Comparison of ENCODE assay signal across 12 mouse cellular contexts in the genomic region with DNA sequence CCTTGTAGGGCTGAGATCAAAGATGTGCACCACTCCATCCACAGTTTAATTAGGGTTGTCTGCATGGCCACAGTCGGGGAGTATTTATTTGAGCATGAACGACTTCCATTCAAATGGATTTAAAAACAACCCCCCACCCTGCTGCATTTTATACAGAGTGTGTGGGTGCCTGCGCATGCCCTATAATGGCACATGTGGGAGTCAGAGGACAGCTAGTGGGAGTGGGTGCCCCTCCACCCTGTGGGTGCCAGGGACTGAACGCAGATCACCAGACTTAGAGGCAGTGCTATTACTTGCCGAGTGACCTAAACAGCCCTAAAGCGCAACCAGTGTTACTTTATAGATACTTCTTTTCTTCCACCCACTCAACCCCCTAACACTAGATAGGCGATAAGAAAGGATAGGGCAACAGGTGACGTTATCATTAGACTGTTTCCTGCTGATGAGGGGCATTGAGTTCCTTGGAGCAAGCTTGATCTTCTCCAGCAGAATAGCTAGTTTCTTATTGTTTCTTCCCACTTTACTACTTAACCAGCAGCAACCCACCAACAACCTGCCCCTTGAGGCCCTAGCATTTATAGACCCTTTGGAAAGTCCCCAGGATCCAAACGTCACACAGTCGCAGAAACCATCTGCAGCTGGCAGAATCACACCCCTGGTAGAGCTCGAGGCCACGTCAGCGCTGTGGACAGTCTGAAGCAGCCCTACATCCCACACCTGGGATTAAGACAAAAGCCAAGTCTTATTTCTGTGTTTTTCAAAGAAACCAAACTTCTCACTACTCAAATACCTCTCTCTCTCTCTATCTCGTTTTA. TPM values are rescaled to one million over a fixed set of nuclear protein-coding genes. Genes with fewer than 3 reads are reported as not detected.
DNase-seq lines count a peak whose midpoint lies in the region; ATAC-seq and TF ChIP-seq lines count a peak whose summit lies in the region.
"Had no signal": no experiment of that assay in that cellular context is flagged by ENCODE, and none has a peak within 500 bp of the region (broad histone marks: within the 10 kb centered on the region; RNA-seq: fewer than 3 reads in every experiment).

No protein-coding gene starts in this region.

- peak overlapping the region; percentile 61 for H3K9ac ChIP-seq in hindbrain, embryonic 13.5 days
- H3K9ac ChIP-seq in MEL (ENCODE audit: control insufficient read depth, low read depth, low read length, poor library complexity, severe bottlenecking), result peak overlapping the region; percentile 68
- H3K9ac ChIP-seq in embryonic facial prominence, embryonic 14.5 days (ENCODE audit: low read depth, low read length), result no peak overlapping the region
- no peak overlapping the region for H3K9ac ChIP-seq in midbrain, embryonic 15.5 days

- no peaks in the 10 kb centered on the region for H3K27me3 ChIP-seq in hindbrain, embryonic 13.5 days
- no peaks in the 10 kb centered on the region for H3K27me3 ChIP-seq in hindbrain, embryonic 10.5 days (ENCODE audit: insufficient read depth, poor library complexity, severe bottlenecking)
- H3K27me3 ChIP-seq in MEL (ENCODE audit: control insufficient read depth in 1 of 2, insufficient read depth in 2 of 2, low read length in 2 of 2), result no peaks in the 10 kb centered on the region
- no peaks in the 10 kb centered on the region for H3K27me3 ChIP-seq in embryonic facial prominence, embryonic 14.5 days (replicated peaks; ENCODE audit: control insufficient read depth, insufficient read depth, low read length)
- H3K27me3 ChIP-seq in midbrain, embryonic 15.5 days (replicated peaks), result no peaks in the 10 kb centered on the region

- peak overlapping the region; percentile 97 for H3K4me3 ChIP-seq in hindbrain, embryonic 13.5 days
- no peak overlapping the region for H3K4me3 ChIP-seq in hindbrain, embryonic 10.5 days
- H3K4me3 ChIP-seq in MEL (ENCODE audit: control insufficient read depth in 1 of 2, insufficient read depth in 1 of 2, low read depth in 2 of 2, low read length in 2 of 2), result peak overlapping the region; percentile 50 to 59
- peak overlapping the region; percentile 98; the same call in 1 of the 2 replicates for H3K4me3 ChIP-seq in embryonic facial prominence, embryonic 14.5 days (ENCODE audit: low read depth, low read length)
- H3K4me3 ChIP-seq in midbrain, embryonic 15.5 days, result peak overlapping the region; percentile 98

- DNase-seq in hindbrain, embryonic 10.5 days (ENCODE audit: low spot score), result no peak
- peak; percentile 87 for DNase-seq in MEL (ENCODE audit: low read depth, low spot score)
- DNase-seq in embryonic facial prominence, embryonic 14.5 days (ENCODE audit: low spot score), result no peak
- DNase-seq in adrenal gland, postnatal 36 days, result no peak
- no peak for DNase-seq in embryo, embryonic 9.5 days (ENCODE audit: extremely low spot score)
- DNase-seq: kidney, postnatal 4 days; lung, postnatal 14 days; retina, postnatal 1 day had no signal

- no peak for TF ChIP-seq RAD21 in MEL (IDR thresholded peaks at IDR 0.05; ENCODE audit: low read depth, low read length)

- H3K36me3 ChIP-seq in hindbrain, embryonic 13.5 days, result no peaks in the 10 kb centered on the region
- peaks cover 4% of the 10 kb centered on the region for H3K36me3 ChIP-seq in hindbrain, embryonic 10.5 days
- peaks cover 0 to 15% of the 10 kb centered on the region in 2 experiments; a peak in 2 of 4 replicates for H3K36me3 ChIP-seq in MEL (ENCODE audit: control insufficient read depth in 1 of 2, insufficient read depth in 2 of 2, low read length in 2 of 2)
- H3K36me3 ChIP-seq in embryonic facial prominence, embryonic 14.5 days (ENCODE audit: control insufficient read depth, insufficient read depth, low read length), result no peaks in the 10 kb centered on the region
- no peaks in the 10 kb centered on the region for H3K36me3 ChIP-seq in midbrain, embryonic 15.5 days (replicated peaks)

- H3K79me2 ChIP-seq in MEL (ENCODE audit: control insufficient read depth, insufficient read depth, low read length, poor library complexity), result peaks cover 35% of the 10 kb centered on the region

- peak overlapping the region; percentile 58 for H3K4me2 ChIP-seq in hindbrain, embryonic 13.5 days
- peak overlapping the region; percentile 92; the same call in 1 of the 2 replicates for H3K4me2 ChIP-seq in embryonic facial prominence, embryonic 14.5 days (ENCODE audit: low read depth, low read length)
- H3K4me2 ChIP-seq in midbrain, embryonic 15.5 days, result peak overlapping the region; percentile 43

- no peak for TF ChIP-seq CTCF in MEL (IDR thresholded peaks at IDR 0.05 in 2 of 3, conservative IDR thresholded peaks at IDR 0.05 in 1 of 3; ENCODE audit: control insufficient read depth in 1 of 3, insufficient read depth in 1 of 3, low read depth in 2 of 3, low read length in 3 of 3, poor library complexity in 1 of 3, severe bottlenecking in 1 of 3)

- H3K27ac ChIP-seq in hindbrain, embryonic 13.5 days, result no peak overlapping the region; the same call in 1 of the 2 replicates
- no peak overlapping the region for H3K27ac ChIP-seq in hindbrain, embryonic 10.5 days
- H3K27ac ChIP-seq in MEL (ENCODE audit: control insufficient read depth, low read depth, low read length), result peak overlapping the region; percentile 97
- H3K27ac ChIP-seq in embryonic facial prominence, embryonic 14.5 days (replicated peaks; ENCODE audit: low read depth, low read length), result no peak overlapping the region
- 0 out of 2 replicates have a peak overlapping the region, but pooled peaks have one; percentile 0 for H3K27ac ChIP-seq in midbrain, embryonic 15.5 days

- peak in 1 of 2 experiments; percentile 47; a peak in 1 of 4 replicates for TF ChIP-seq POLR2A in MEL (IDR thresholded peaks at IDR 0.05; ENCODE audit: control insufficient read depth in 1 of 2, insufficient read depth in 1 of 2, low read depth in 1 of 2, low read length in 2 of 2, poor library complexity in 1 of 2)

- H3K9me3 ChIP-seq in hindbrain, embryonic 13.5 days, result no peaks in the 10 kb centered on the region
- peaks cover 8% of the 10 kb centered on the region; the same call in 1 of the 2 replicates for H3K9me3 ChIP-seq in hindbrain, embryonic 10.5 days
- no peaks in the 10 kb centered on the region for H3K9me3 ChIP-seq in MEL (replicated peaks; ENCODE audit: insufficient read depth, low read length)
- H3K9me3 ChIP-seq in embryonic facial prominence, embryonic 14.5 days (ENCODE audit: control insufficient read depth, low read length), result peaks cover 1% of the 10 kb centered on the region; the same call in 1 of the 2 replicates
- no peaks in the 10 kb centered on the region for H3K9me3 ChIP-seq in midbrain, embryonic 15.5 days

- no peak for ATAC-seq in hindbrain, embryonic 13.5 days (ENCODE audit: low FRiP score)
- ATAC-seq in embryonic facial prominence, embryonic 14.5 days (ENCODE audit: low read depth), result no peak
- no peak for ATAC-seq in midbrain, embryonic 15.5 days (replicated peaks)

- H3K4me1 ChIP-seq in hindbrain, embryonic 13.5 days (replicated peaks), result peaks cover 27% of the 10 kb centered on the region
- peaks cover 28% of the 10 kb centered on the region for H3K4me1 ChIP-seq in hindbrain, embryonic 10.5 days (replicated peaks)
- peaks cover 3 to 10% of the 10 kb centered on the region in 2 experiments for H3K4me1 ChIP-seq in MEL (ENCODE audit: control insufficient read depth in 1 of 2, insufficient read depth in 2 of 2, low read length in 2 of 2)
- peaks cover 8% of the 10 kb centered on the region; the same call in 1 of the 2 replicates for H3K4me1 ChIP-seq in embryonic facial prominence, embryonic 14.5 days (ENCODE audit: control insufficient read depth, insufficient read depth, low read length)
- peaks cover 27% of the 10 kb centered on the region for H3K4me1 ChIP-seq in midbrain, embryonic 15.5 days

- 89% methylated on average over 14 of the region's 14 CpGs for WGBS in hindbrain, embryonic 13.5 days
- 88% methylated on average over 14 of the region's 14 CpGs for WGBS in hindbrain, embryonic 10.5 days
- 84% methylated on average over 14 of the region's 14 CpGs for WGBS in embryonic facial prominence, embryonic 14.5 days
- WGBS in midbrain, embryonic 15.5 days, result 86% methylated on average over 14 of the region's 14 CpGs

- TF ChIP-seq EP300 in MEL (IDR thresholded peaks at IDR 0.05; ENCODE audit: low read depth in 1 of 2, low read length in 2 of 2), result peak; percentile 87 to 92

RNA-seq across cellular contexts. Expression of a gene that starts 1.2 kb away (rescaled TPM):
- polyA plus RNA-seq in hindbrain, embryonic 13.5 days (2015; fragmentation: Nextera tagmentation; extraction: Ambion mirVana), result 424 and 441 TPM in 2 replicates
- 377 and 428 TPM in 2 replicates for polyA plus RNA-seq in hindbrain, embryonic 10.5 days (2016; fragmentation: Nextera tagmentation; extraction: Ambion mirVana)
- 163 and 183 TPM in 2 replicates for total RNA-seq in MEL (2012; rRNA removed)
- polyA plus RNA-seq in MEL (2012; ENCODE audit: insufficient read depth in 1 of 2, insufficient read length in 2 of 2, low read depth in 1 of 2, low replicate concordance in 2 of 2, missing spikeins in 1 of 2), result 100 to 1,000 TPM in 1 of 2 experiments, not detected in 1; 401 TPM
- polyA plus RNA-seq in embryonic facial prominence, embryonic 14.5 days (2014; fragmentation: Nextera tagmentation; extraction: Ambion mirVana), result 468 and 555 TPM in 2 replicates
- polyA plus RNA-seq in midbrain, embryonic 15.5 days (2015; fragmentation: Nextera tagmentation; extraction: Ambion mirVana), result 323 and 328 TPM in 2 replicates
- 100 to 1,000 TPM; 407 to 417 TPM for total RNA-seq in adrenal gland, postnatal 36 days (2021)

RNA-seq across cellular contexts. Expression of a gene that starts 39.3 kb away (rescaled TPM):
- polyA plus RNA-seq in hindbrain, embryonic 13.5 days (2015; fragmentation: Nextera tagmentation; extraction: Ambion mirVana), result 40.8 and 45.3 TPM in 2 replicates
- polyA plus RNA-seq in hindbrain, embryonic 10.5 days (2016; fragmentation: Nextera tagmentation; extraction: Ambion mirVana), result 12.3 and 17.2 TPM in 2 replicates
- not detected in 2 replicates for total RNA-seq in MEL (2012; rRNA removed)
- under 1 TPM in 1 of 2 experiments, not detected in 1; 0.14 TPM for polyA plus RNA-seq in MEL (2012; ENCODE audit: insufficient read depth in 1 of 2, insufficient read length in 2 of 2, low read depth in 1 of 2, low replicate concordance in 2 of 2, missing spikeins in 1 of 2)
- polyA plus RNA-seq in embryonic facial prominence, embryonic 14.5 days (2014; fragmentation: Nextera tagmentation; extraction: Ambion mirVana), result 124 and 133 TPM in 2 replicates
- polyA plus RNA-seq in midbrain, embryonic 15.5 days (2015; fragmentation: Nextera tagmentation; extraction: Ambion mirVana), result 42.3 and 50.7 TPM in 2 replicates
- total RNA-seq in adrenal gland, postnatal 36 days (2021), result 10 to 100 TPM; 43.2 to 45.0 TPM

RNA-seq across cellular contexts. Expression of a gene that starts 56.7 kb away (rescaled TPM):
- 0.18 and 0.27 TPM in 2 replicates for polyA plus RNA-seq in hindbrain, embryonic 13.5 days (2015; fragmentation: Nextera tagmentation; extraction: Ambion mirVana)
- 0.08 TPM in 1 of 2 replicates, not detected in the other for polyA plus RNA-seq in hindbrain, embryonic 10.5 days (2016; fragmentation: Nextera tagmentation; extraction: Ambion mirVana)
- total RNA-seq in MEL (2012; rRNA removed), result 0.08 TPM in 1 of 2 replicates, not detected in the other
- not detected for polyA plus RNA-seq in MEL (2012; ENCODE audit: insufficient read depth in 1 of 2, insufficient read length in 2 of 2, low read depth in 1 of 2, low replicate concordance in 2 of 2, missing spikeins in 1 of 2)
- polyA plus RNA-seq in embryonic facial prominence, embryonic 14.5 days (2014; fragmentation: Nextera tagmentation; extraction: Ambion mirVana), result 0.17 TPM in 1 of 2 replicates, not detected in the other
- polyA plus RNA-seq in midbrain, embryonic 15.5 days (2015; fragmentation: Nextera tagmentation; extraction: Ambion mirVana), result 0.50 and 0.56 TPM in 2 replicates
- under 1 TPM; 0.16 to 0.23 TPM for total RNA-seq in adrenal gland, postnatal 36 days (2021)
- total RNA-seq: heart, postnatal 25 days had no signal
- polyA plus RNA-seq: stomach, embryonic 16.5 days had no signal

Comparison
In these comparisons a context has a peak if more than half of its experiments do, and no peak if none do; other contexts are left out.
1. H3K27ac ChIP-seq: peak in MEL (single experiment) and midbrain, embryonic 15.5 days (single experiment); none in hindbrain, embryonic 13.5 days (single experiment), hindbrain, embryonic 10.5 days (single experiment) and embryonic facial prominence, embryonic 14.5 days (single experiment).
2. H3K9ac ChIP-seq: peak in hindbrain, embryonic 13.5 days (single experiment) and MEL (single experiment); none in embryonic facial prominence, embryonic 14.5 days (single experiment) and midbrain, embryonic 15.5 days (single experiment).
3. RNA of a gene that starts 39.3 kb away (polyA plus RNA-seq): 124 to 133 TPM in embryonic facial prominence, embryonic 14.5 days, 40.8 to 45.3 TPM in hindbrain, embryonic 13.5 days, 42.3 to 50.7 TPM in midbrain, embryonic 15.5 days and 12.3 to 17.2 TPM in hindbrain, embryonic 10.5 days; 0.14 TPM in MEL; every median in the first group is over 10 times any median in the second.
4. Peak in every context shown above with its lines, with median percentiles within 50 percentile points of each other: H3K4me2 ChIP-seq.